Mouse (Mus musculus) duodenum, adult 2 months (tissue): ENCODE results near the gene Rex2. TPM values are rescaled to one million over a fixed set of nuclear protein-coding genes. Genes with fewer than 3 reads are reported as not detected.

Experiments
- polyA plus RNA-seq: library from polyadenylated mRNA; depleted of rRNA; stranded (reverse); fragments of >200 nt; gene quantifications from 2 replicates; pipeline ENCODE4 v1.2.3, GENCODE M21; 2012; ENCODE audit warnings: low replicate concordance; rRNA removed

The Rex2 gene
- not detected in 2 replicates for polyA plus RNA-seq

GRCm38 (mm10) chr4:147021550-147021949 is at the start of gene Rex2:
Gene Rex2 (plus strand): TSS chr4:147021850.

Other genes with a start within 250 kb of the Rex2 start
- gene Gm21411, start 112.3 kb upstream of the Rex2 start, polyA plus RNA-seq = not detected in 2 replicates
- gene Zfp989, start 49.9 kb upstream of the Rex2 start, polyA plus RNA-seq = not detected in 2 replicates
- gene Zfp991, start 110.2 kb downstream of the Rex2 start, polyA plus RNA-seq = not detected in 2 replicates